Mouse (Mus musculus) C2C12 (cell line): Measurements from ENCODE around the gene Hoxd10. TPM values are rescaled to one million over a fixed set of nuclear protein-coding genes. Genes with fewer than 3 reads are reported as not detected.

ENCODE experiments used
- H3K27me3 ChIP-seq: one replicate; pipeline ENCODE4 v1.6.1; 2011; ENCODE audit not compliant: control insufficient read depth, insufficient read depth, insufficient read length
- H3K36me3 ChIP-seq: one replicate; pipeline ENCODE4 v1.6.1; 2011; ENCODE audit not compliant: control insufficient read depth, insufficient read depth
- H3K4me3 ChIP-seq: one replicate; pipeline ENCODE4 v1.5.1; 2011; ENCODE audit warnings: mild to moderate bottlenecking, control low read depth; ENCODE audit not compliant: poor library complexity, insufficient read depth, severe bottlenecking
- H3K79me2 ChIP-seq: one replicate; pipeline ENCODE4 v1.6.1; 2011; ENCODE audit not compliant: control insufficient read depth, insufficient read depth
- H3K79me3 ChIP-seq: one replicate; pipeline ENCODE4 v1.6.1; 2011; ENCODE audit warnings: low read depth, control low read depth
- H3ac ChIP-seq: one replicate; pipeline ENCODE3; 2011; ENCODE audit warnings: low read depth; ENCODE audit not compliant: control insufficient read depth, insufficient read length
- CEBPB ChIP-seq: IDR thresholded peaks from one replicate; pipeline ENCODE4 v1.6.1; 2011; ENCODE audit warnings: low read depth, mild to moderate bottlenecking, control low read depth, moderate library complexity
- CTCF ChIP-seq: IDR thresholded peaks from one replicate; pipeline ENCODE4 v1.5.1; 2011; ENCODE audit not compliant: control insufficient read depth, insufficient read depth, insufficient read length
- FOSL1 ChIP-seq: IDR thresholded peaks from one replicate; pipeline ENCODE4 v1.8.0; 2011; ENCODE audit warnings: mild to moderate bottlenecking, low read length; ENCODE audit not compliant: poor library complexity, insufficient read depth, severe bottlenecking
- MAX ChIP-seq: IDR thresholded peaks from one replicate; pipeline ENCODE4 v1.6.1; 2011; ENCODE audit warnings: mild to moderate bottlenecking, control low read depth
- MYOD1 ChIP-seq: IDR thresholded peaks from one replicate; pipeline ENCODE4 v1.6.1; 2011; ENCODE audit warnings: low read depth; ENCODE audit not compliant: control insufficient read depth, insufficient read length
- MYOG ChIP-seq: IDR thresholded peaks from one replicate; pipeline ENCODE4 v1.6.1; 2011; ENCODE audit not compliant: control insufficient read depth, insufficient read length; ENCODE audit errors: extremely low read depth
- USF1 ChIP-seq: IDR thresholded peaks from one replicate; pipeline ENCODE4 v1.6.1; 2011; ENCODE audit warnings: low read depth, mild to moderate bottlenecking, control low read depth, moderate library complexity
- polyA plus RNA-seq: library from polyadenylated mRNA; unstranded; fragments of >200 nt; fragmentation: generic; extraction: Trizol; gene quantifications from one replicate; pipeline ENCODE4 v1.2.1, GENCODE M21; 2012; ENCODE audit warnings: missing spikeins

Hoxd10 gene
- polyA plus RNA-seq, 1 experiment = not detected

DNA sequence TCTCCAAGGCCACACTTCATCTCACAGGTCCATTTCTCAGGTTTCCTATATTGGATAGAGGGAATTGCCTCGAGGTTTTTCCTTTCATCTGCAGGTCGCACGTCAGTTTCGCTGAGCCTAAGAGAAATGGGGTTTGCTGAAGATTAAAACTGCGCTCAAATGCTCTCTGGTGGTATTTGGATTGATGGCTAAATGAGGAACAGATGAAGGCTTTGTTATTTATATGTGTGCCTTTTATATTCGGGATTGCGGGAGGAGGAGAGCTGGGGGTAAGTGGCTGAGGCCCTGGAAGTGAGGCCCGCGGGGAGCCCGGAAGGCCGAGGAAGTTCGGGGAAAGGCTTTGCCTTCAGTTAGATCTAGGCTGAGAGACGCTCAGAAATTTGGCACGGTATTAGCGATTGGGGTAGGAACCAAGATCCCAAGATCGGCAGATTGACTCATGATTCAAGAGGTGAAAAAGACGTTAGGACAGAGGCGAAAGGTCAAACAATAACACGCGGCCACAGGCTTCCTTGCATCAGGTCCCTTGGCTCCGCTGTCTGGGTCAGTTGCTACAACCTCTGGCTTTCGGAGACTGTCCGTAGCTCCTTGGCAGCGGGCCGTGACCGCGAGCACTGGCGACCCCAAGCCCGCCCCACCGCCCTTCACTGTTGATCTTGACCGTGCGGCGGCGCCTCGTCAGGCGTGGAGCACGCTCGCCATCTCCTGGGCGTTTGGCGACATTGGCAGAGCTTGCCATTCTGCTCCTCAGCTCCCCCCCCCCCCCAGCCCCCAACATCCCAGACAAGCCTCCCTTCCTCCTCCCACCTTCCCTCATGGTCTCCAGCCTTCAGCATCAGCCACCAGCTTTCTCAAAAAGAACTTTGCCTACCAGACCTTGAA, 19.0 kb upstream of the Hoxd10 start:
- no peak overlapping the region for H3K4me3 ChIP-seq
- no peak overlapping the region for H3ac ChIP-seq
- TF ChIP-seq MAX (no peak), MYOG (no peak), CTCF (peak; percentile 73), CEBPB (no peak)
- no peaks in the 10 kb centered on the region for H3K79me3 ChIP-seq
- H3K36me3 ChIP-seq = no peaks in the 10 kb centered on the region
- H3K79me2 ChIP-seq = no peaks in the 10 kb centered on the region
- H3K27me3 ChIP-seq = peaks cover 50% of the 10 kb centered on the region

DNA sequence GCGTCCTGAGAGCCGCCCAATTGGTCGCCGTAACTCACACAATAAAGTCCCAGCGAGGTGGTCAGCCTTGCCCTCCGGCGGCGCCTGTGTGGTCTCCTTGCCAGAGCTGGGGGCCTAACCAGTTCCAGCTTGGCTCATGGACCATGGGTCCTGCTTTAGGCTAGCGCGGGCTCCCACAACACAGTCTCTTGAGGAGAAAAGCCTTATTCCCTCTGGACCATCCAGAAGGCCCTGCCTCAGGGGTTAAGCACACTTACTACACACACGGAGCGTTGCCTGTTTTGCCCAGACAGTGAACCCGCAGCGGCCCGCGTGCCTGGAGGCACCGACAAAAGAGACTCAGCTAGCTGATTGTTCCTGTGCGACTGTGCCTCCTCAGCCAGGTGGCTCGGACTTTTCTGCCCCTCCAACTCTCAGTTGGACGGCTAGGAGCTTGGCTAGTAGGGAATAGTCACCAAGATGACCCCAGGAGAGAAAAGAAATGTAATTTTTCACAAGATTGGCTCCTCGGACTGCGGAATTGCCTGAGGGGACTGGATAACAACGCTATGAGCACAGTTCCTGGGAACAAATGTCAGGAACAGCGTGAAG, 17.8 kb upstream of the Hoxd10 start:
- Histone ChIP-seq H3K36me3 (no peaks in the 10 kb centered on the region), H3K4me3 (no peak overlapping the region), H3ac (no peak overlapping the region), H3K27me3 (peaks cover 39% of the 10 kb centered on the region), H3K79me3 (no peaks in the 10 kb centered on the region), H3K79me2 (no peaks in the 10 kb centered on the region)
- no peak for TF ChIP-seq CTCF
- TF ChIP-seq MYOD1 = no peak

DNA sequence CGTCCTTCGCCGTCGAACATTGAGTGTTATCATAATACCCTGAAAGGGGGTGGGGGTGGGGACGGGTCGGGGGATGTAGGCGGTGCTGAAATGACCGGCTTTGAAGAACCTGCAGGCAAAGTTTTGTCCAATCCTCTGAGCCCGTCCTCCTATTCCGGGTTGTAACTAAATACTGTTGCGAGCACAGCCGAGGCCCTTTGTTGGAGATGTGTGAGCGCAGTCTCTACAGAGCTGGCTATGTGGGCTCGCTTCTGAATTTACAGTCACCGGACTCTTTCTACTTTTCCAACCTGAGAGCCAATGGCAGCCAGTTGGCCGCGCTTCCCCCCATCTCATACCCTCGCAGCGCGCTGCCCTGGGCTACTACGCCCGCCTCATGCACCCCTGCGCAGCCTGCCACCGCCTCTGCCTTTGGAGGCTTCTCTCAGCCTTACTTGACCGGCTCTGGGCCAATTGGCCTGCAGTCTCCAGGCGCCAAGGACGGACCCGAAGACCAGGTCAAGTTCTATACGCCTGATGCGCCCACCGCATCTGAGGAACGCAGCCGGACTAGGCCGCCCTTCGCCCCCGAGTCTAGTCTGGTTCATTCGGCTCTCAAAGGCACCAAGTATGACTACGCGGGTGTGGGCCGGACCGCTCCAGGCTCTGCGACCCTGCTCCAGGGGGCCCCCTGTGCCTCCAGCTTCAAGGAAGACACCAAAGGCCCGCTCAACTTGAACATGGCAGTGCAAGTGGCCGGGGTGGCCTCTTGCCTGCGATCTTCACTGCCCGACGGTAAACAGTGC, 16.7 kb upstream of the Hoxd10 start, which contains the start of gene Hoxd12:
Hoxd12 (plus strand) TSS at position 133 of the 785 bp plus-strand sequence.
- Histone ChIP-seq H3K79me2 (no peaks in the 10 kb centered on the region), H3K79me3 (no peaks in the 10 kb centered on the region), H3ac (no peak within 1 kb of the TSS), H3K4me3 (no peak within 1 kb of the TSS), H3K27me3 (peaks cover 46% of the 10 kb centered on the region), H3K36me3 (no peaks in the 10 kb centered on the region)
- TF ChIP-seq CTCF (no peak), MAX (no peak), FOSL1 (no peak)

DNA sequence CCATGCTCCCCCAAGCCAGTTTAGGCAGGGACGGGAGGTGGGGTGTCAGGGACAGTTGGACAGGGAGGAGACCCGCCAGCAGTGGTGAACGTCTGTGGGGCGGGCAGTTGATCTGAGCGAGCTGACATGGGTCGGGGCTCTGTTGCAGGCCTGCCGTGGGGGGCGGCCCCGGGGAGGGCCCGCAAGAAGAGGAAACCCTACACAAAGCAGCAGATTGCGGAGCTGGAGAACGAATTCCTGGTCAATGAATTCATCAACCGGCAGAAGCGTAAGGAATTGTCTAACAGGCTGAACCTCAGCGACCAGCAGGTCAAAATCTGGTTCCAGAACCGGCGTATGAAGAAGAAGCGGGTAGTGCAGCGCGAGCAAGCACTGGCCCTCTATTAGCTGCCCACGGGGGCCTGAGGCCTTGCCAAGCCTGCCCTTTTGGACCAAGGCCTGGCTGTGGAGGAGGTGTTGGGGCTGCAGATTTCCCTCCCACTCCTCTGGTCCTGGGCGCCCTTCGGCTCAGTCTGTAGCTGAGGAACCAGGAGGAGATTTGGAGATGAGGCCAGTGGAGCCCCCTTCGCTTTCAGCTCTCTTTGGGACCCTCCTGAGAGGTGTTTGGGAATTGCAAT, 15.9 kb upstream of the Hoxd10 start:
- no peaks in the 10 kb centered on the region for H3K79me3 ChIP-seq
- peaks cover 53% of the 10 kb centered on the region for H3K27me3 ChIP-seq
- no peak overlapping the region for H3K4me3 ChIP-seq
- no peaks in the 10 kb centered on the region for H3K79me2 ChIP-seq
- no peak overlapping the region for H3ac ChIP-seq
- TF ChIP-seq MAX (no peak), USF1 (no peak), FOSL1 (no peak), CTCF (no peak), MYOD1 (no peak), MYOG (no peak), CEBPB (no peak)
- no peaks in the 10 kb centered on the region for H3K36me3 ChIP-seq

DNA sequence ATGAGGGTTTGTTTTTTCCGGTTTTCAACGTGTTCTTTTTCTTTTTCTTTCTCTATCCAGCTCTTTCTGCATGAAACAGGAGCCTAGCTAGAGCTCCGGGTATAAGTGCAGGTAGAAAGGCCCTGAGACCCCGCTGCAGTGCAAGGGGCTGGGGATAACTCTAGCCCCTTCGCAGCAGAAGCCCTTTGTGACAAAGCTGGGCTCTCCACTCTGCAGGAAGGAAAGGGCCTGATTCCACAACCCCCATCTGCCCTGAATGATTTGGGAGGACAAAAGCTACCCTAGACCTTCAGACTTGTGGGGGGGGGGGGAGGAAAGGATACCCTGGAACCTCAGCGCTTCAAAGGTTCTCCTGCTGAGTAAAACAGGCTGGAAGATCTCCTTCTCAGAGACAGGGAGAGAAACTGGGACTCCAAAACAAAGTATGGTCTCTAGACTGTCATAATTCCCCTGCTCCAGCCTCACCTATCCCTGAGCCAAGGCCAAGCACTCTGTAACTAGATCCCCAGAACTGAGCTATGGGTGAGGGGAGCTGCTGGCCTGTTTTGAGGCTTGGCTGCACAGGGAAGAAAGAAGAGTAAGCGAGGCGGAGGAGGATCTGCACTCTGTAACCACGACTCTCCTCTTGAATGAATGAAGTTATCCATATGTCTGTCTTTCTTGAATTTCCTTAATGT, 15.2 kb upstream of the Hoxd10 start:
- H3K4me3 ChIP-seq = no peak overlapping the region
- H3ac ChIP-seq = no peak overlapping the region
- H3K79me2 ChIP-seq = no peaks in the 10 kb centered on the region
- no peaks in the 10 kb centered on the region for H3K79me3 ChIP-seq
- TF ChIP-seq FOSL1 (no peak), MYOD1 (no peak), CTCF (no peak), MYOG (no peak), CEBPB (no peak), USF1 (no peak), MAX (no peak)
- no peaks in the 10 kb centered on the region for H3K36me3 ChIP-seq
- peaks cover 61% of the 10 kb centered on the region for H3K27me3 ChIP-seq
